Mouse (Mus musculus) left cerebral cortex, adult 11 months (tissue): Measurements from ENCODE around the gene Bpgm.

Experiments used
- DNase-seq: peaks from one replicate; pipeline ENCODE4 v3.0.0; 2022; ENCODE audit warnings: low spot score

The Bpgm gene

GRCm38 (mm10) chr6:34528131-34528530 is 52.1 kb downstream of the Bpgm start:
- no peak for DNase-seq

DNA sequence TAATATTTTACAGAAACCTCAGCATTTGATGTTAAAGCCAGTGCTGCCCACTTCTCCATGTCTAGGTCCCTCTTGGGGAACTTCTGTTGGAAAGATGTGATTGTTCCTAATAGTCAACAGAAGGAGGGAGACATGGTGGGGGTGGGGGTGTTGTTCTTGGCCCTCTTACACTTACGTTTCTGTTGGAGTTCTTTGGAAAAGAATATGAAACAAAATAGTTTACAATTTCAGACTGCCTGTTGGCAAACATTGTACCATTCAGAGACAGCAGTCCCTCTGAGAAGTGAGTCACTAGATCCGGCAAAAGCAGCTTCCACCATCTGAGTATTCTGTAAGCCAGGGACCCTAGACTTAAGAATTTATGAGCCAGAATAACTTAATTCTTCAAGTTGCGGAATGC is 54.0 kb downstream of the Bpgm start:
- no peak for DNase-seq

DNA sequence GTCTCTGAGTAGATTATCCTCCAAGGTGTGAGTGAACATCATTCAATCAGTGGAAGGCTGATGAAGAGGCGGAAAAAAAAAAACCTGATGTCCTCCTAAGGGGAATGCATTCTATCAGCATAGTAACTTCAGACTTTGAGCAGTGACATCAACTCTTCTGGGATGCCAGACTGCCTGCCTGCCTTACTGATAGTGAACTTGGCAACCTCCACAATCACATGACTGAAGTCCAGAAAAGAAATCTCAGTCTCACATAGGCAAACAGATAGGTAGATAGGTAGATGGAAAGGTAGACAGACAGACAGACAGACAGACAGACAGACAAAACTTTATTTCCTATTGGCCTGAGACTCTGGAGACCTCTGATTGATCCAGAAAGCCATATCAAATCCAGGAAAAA is 57.0 kb downstream of the Bpgm start:
- DNase-seq, result no peak

GRCm38 (mm10) chr6:34533896-34534295 is 57.9 kb downstream of the Bpgm start:
- DNase-seq, result no peak

- DNase-seq, result no peak
Measured at GRCm38 (mm10) chr6:34542866-34543265, 66.9 kb downstream of the Bpgm start.

GRCm38 (mm10) chr6:34543303-34544206 is 67.5 kb downstream of the Bpgm start:
- DNase-seq, result no peak

DNA sequence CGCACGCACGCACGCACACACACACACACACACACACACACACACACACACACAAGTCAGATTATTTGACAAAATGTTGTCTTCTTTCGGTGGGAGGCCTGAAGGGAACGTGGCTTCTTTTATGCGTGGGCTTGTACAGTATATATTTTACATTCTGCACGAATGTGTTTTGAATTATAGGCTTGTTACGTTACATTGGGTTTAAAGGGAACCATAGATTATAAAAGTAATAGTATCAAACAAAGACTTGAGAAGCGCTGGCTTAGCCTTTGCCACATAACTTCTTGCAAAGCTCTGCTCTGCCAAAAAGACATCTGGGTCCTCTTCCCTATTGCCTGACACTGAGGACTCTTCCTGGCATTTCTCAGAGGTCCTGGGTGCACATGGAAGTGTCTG is 68.2 kb downstream of the Bpgm start:
- DNase-seq, result no peak

GRCm38 (mm10) chr6:34545286-34545685 is 69.3 kb downstream of the Bpgm start:
- DNase-seq, result no peak

DNA sequence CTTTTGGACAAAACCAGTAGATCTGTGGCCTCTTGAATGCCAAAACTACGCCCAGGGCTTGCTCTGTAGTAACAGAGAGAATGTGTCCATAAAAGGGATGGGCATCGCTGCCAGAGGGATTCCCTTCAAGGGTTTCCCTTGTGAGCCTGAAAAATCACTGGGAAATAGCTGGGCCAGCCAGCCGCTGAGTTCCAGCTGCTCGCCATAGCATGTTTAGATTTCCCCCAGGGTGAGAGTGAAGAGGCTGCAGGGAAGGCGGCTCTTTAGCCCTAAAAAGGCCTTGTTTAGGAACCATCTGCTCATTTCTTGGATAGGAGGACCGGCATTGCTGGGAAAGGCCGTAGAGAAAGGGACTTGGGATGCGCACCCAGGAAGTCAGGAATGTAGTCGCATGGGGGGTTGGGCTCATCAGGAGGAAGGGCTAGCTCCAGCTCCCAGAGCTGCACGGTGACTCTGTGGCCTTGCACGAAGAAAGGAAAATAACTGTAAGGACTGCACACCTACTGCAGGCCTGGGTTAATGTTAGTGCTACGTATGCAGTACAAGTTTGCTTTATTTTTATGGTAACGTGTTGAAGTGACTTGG is 72.5 kb downstream of the Bpgm start:
- no peak for DNase-seq

GRCm38 (mm10) chr6:34549017-34549416 is 73.0 kb downstream of the Bpgm start:
- DNase-seq, result no peak

DNA sequence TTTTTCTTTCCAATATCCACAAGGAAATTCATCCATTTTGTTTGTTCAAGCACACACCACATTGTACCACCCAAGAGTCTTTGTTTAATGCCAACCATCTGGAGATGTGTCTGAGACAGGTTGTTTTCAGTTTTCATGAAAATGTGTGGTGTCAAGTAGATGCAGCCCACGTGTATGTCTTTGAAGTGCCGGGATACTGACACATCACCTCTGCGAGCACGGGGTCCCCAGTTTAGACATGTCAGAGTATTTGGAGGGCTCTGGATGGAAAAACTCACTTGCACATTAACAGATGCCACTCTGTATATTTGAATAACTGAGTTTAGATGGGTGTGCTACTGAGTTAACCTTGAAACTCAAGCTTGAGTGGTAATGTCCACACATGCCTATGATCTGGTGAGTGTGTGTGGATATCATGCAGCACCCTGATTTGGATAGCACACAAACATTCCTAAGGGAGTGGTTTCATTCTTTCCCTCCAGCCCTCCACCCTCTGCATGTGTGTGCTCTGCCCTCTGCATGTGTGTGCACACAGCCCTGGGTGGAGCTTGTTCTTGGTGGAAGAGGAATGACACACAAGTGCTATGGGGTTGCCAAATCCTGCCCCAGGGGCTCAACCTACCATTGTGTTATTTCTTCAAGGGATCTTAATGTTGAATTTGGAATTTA is 76.6 kb downstream of the Bpgm start:
- no peak for DNase-seq

- DNase-seq, result no peak
Measured at GRCm38 (mm10) chr6:34554291-34554997, 78.4 kb downstream of the Bpgm start.
